In genomic region chr2:131594871-131595270, GRCm38 (mm10) we compare ENCODE assay signal across 13 mouse cellular contexts. TPM values are rescaled to one million over a fixed set of nuclear protein-coding genes. Genes with fewer than 3 reads are reported as not detected.
"Had no signal": no experiment of that assay in that cellular context is flagged by ENCODE, and none has a peak within 500 bp of the region (broad histone marks: within the 10 kb centered on the region; RNA-seq: fewer than 3 reads in every experiment).

No protein-coding gene starts in this region.

- DNase-seq: retina, postnatal 1 day; right cerebral cortex, adult 18-20 months; right cerebral cortex, postnatal 14 days; right cerebral cortex, postnatal 25 days; right cerebral cortex, postnatal 4 days; spleen, adult 18-20 months; thymus, adult 18-20 months; thymus, adult 2 months; thymus, postnatal 14 days; thymus, postnatal 25 days; thymus, postnatal 36 days; thymus, postnatal 4 days had no signal

RNA-seq across cellular contexts. Expression of gene Adra1d, which starts 32.8 kb away (rescaled TPM):
- total RNA-seq: neutrophil, adult 5-6 weeks had no signal
